Mouse (Mus musculus) forebrain, embryonic 12.5 days (tissue): Measurements from ENCODE around the gene Rad18. TPM values are rescaled to one million over a fixed set of nuclear protein-coding genes. Genes with fewer than 3 reads are reported as not detected.

Experiments used
- ATAC-seq: fragments of 200-750 bp; cut with Nextera tagmentation; 2 replicates; pipeline ENCODE4 v1.8.0; 2017; ENCODE audit warnings: moderate TSS enrichment; ENCODE audit not compliant: low FRiP score
- H3K27ac ChIP-seq: fragments of 300-500 bp; sonication (generic); 2 replicates; pipeline ENCODE4 v1.5.1; 2016; ENCODE audit warnings: mild to moderate bottlenecking
- H3K27me3 ChIP-seq: fragments of 300-500 bp; sonication (generic); 2 replicates; pipeline ENCODE4 v1.6.1; 2016; ENCODE audit warnings: mild to moderate bottlenecking
- H3K36me3 ChIP-seq: fragments of 300-500 bp; sonication (generic); replicated peaks from 2 replicates; pipeline ENCODE4 v1.6.1; 2016; ENCODE audit warnings: mild to moderate bottlenecking
- H3K4me1 ChIP-seq: fragments of 300-500 bp; sonication (generic); 2 replicates; pipeline ENCODE4 v1.6.1; 2016
- H3K4me2 ChIP-seq: fragments of 300-500 bp; sonication (generic); 2 replicates; pipeline ENCODE4 v1.6.1; 2016; ENCODE audit warnings: mild to moderate bottlenecking, moderate library complexity
- H3K4me3 ChIP-seq: fragments of 300-500 bp; sonication (generic); replicated peaks from 2 replicates; pipeline ENCODE4 v1.5.1; 2016; ENCODE audit warnings: mild to moderate bottlenecking
- H3K9ac ChIP-seq: fragments of 300-500 bp; sonication (generic); 2 replicates; pipeline ENCODE4 v1.6.1; 2016; ENCODE audit warnings: mild to moderate bottlenecking
- H3K9me3 ChIP-seq: fragments of 300-500 bp; sonication (generic); 2 replicates; pipeline ENCODE4 v1.6.1; 2016
- WGBS: fragments of 180-500 bp; shearing (Covaris S2); methylation state at CpG from one replicate; pipeline ENCODE4 v1.1.7; 2016; 5-methylcytosine and 5-hydroxymethylcytosine counted together
- polyA plus RNA-seq: library from polyadenylated mRNA; unstranded; fragments of >200 nt; fragmentation: Nextera tagmentation; extraction: Ambion mirVana; gene quantifications from 2 replicates; pipeline ENCODE4 v1.2.1, GENCODE M21; 2016

Gene Rad18
- polyA plus RNA-seq, 1 experiment from 2014 or later: 47.8 TPM

- H3K4me3 ChIP-seq: no peak overlapping the region
- H3K36me3 ChIP-seq: peaks cover 5% of the 10 kb centered on the region; the same call in 1 of the 2 replicates
- no peaks in the 10 kb centered on the region for H3K9me3 ChIP-seq
- H3K27ac ChIP-seq: no peak overlapping the region
- no peaks in the 10 kb centered on the region for H3K4me1 ChIP-seq
- no peak overlapping the region for H3K4me2 ChIP-seq
- no peaks in the 10 kb centered on the region for H3K27me3 ChIP-seq
- 97% methylated on average over 4 of the region's 4 CpGs for WGBS
- H3K9ac ChIP-seq: no peak overlapping the region
- ATAC-seq: no peak
These were observed 66.2 kb downstream of the Rad18 start for GRCm38 (mm10) chr6:112630291-112630690.

- 87% methylated on average over 8 of the region's 8 CpGs for WGBS
- no peak overlapping the region for H3K4me3 ChIP-seq
- no peak overlapping the region for H3K9ac ChIP-seq
- H3K4me1 ChIP-seq: no peaks in the 10 kb centered on the region
- no peak overlapping the region for H3K27ac ChIP-seq
- H3K36me3 ChIP-seq: peaks cover 5% of the 10 kb centered on the region; the same call in 1 of the 2 replicates
- H3K27me3 ChIP-seq: no peaks in the 10 kb centered on the region
- no peak for ATAC-seq
- no peaks in the 10 kb centered on the region for H3K9me3 ChIP-seq
- H3K4me2 ChIP-seq: no peak overlapping the region
These were observed 68.2 kb downstream of the Rad18 start for GRCm38 (mm10) chr6:112628301-112628700.

GRCm38 (mm10) chr6:112622321-112622720, 74.2 kb downstream of the Rad18 start:
- Histone ChIP-seq H3K9me3 (no peaks in the 10 kb centered on the region), H3K4me3 (no peak overlapping the region), H3K36me3 (peaks cover 3% of the 10 kb centered on the region; the same call in 1 of the 2 replicates), H3K27ac (no peak overlapping the region), H3K9ac (no peak overlapping the region), H3K4me1 (no peaks in the 10 kb centered on the region), H3K4me2 (no peak overlapping the region), H3K27me3 (no peaks in the 10 kb centered on the region)
- whole genome bisulfite sequencing: 85% methylated on average over 4 of the region's 4 CpGs
- no peak for ATAC-seq

DNA sequence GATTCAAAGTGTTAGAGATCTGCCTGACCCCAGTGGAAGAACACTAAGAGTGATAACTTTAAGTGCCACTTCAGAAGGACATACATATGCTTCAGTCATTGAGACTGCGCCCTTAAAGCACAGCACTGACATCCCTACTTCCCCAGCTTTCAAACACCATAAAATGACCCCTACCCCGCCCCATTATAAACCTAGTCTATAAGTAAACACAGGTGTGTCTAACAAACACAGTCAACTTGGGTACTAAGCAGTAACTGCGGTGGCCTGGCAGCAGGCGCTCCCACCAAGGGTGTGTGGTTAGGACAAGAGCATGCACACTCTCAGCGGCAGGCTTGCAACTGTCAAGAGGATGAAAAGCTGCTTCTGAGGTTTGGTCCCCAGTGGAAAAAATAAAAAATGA, 76.5 kb downstream of the Rad18 start:
- H3K4me2 ChIP-seq: no peak overlapping the region
- H3K27me3 ChIP-seq: no peaks in the 10 kb centered on the region
- ATAC-seq: no peak
- H3K9ac ChIP-seq: no peak overlapping the region
- WGBS: 90% methylated on average over 5 of the region's 5 CpGs
- no peak overlapping the region for H3K4me3 ChIP-seq
- no peak overlapping the region for H3K27ac ChIP-seq
- H3K36me3 ChIP-seq: peaks cover 3% of the 10 kb centered on the region; the same call in 1 of the 2 replicates
- H3K9me3 ChIP-seq: no peaks in the 10 kb centered on the region
- H3K4me1 ChIP-seq: no peaks in the 10 kb centered on the region

GRCm38 (mm10) chr6:112617728-112618318, 78.7 kb downstream of the Rad18 start:
- Histone ChIP-seq H3K4me3 (no peak overlapping the region), H3K4me1 (no peaks in the 10 kb centered on the region), H3K27ac (no peak overlapping the region), H3K9ac (no peak overlapping the region), H3K9me3 (no peaks in the 10 kb centered on the region), H3K36me3 (0 out of 2 replicates have a peak, but pooled peaks cover 3% of the 10 kb centered on the region), H3K27me3 (no peaks in the 10 kb centered on the region), H3K4me2 (no peak overlapping the region)
- ATAC-seq: no peak
- 96% methylated on average over 4 of the region's 4 CpGs for WGBS

DNA sequence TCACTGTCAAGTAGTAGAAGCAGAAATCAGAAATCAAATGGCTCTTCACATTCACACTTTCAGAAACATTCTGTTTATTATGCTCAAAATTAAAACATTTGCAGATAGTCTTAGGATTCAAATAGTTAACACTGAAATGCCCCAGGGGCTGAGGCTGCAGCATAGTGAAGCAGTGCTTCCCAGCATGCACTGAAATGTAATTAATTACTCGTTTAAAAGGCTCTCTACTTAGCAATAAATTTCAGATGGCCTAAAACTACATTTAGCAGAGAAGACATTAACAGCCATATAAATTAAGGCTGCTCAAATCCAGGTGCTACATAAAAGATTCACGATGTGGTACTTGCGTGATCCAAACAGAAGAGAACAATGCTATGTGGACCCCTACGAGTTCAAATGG, 87.5 kb downstream of the Rad18 start:
- H3K9me3 ChIP-seq: no peaks in the 10 kb centered on the region
- H3K4me1 ChIP-seq: no peaks in the 10 kb centered on the region
- H3K9ac ChIP-seq: no peak overlapping the region
- no peak overlapping the region for H3K27ac ChIP-seq
- no peaks in the 10 kb centered on the region for H3K27me3 ChIP-seq
- no peak overlapping the region for H3K4me3 ChIP-seq
- 76% methylated on average over 4 of the region's 4 CpGs for WGBS
- H3K36me3 ChIP-seq: no peaks in the 10 kb centered on the region
- no peak for ATAC-seq
- H3K4me2 ChIP-seq: no peak overlapping the region

GRCm38 (mm10) chr6:112603866-112604265, 92.6 kb downstream of the Rad18 start:
- Histone ChIP-seq H3K4me2 (no peak overlapping the region), H3K4me1 (no peaks in the 10 kb centered on the region), H3K27me3 (no peaks in the 10 kb centered on the region), H3K9me3 (no peaks in the 10 kb centered on the region), H3K27ac (no peak overlapping the region), H3K9ac (no peak overlapping the region), H3K4me3 (no peak overlapping the region), H3K36me3 (no peaks in the 10 kb centered on the region)
- no peak for ATAC-seq

DNA sequence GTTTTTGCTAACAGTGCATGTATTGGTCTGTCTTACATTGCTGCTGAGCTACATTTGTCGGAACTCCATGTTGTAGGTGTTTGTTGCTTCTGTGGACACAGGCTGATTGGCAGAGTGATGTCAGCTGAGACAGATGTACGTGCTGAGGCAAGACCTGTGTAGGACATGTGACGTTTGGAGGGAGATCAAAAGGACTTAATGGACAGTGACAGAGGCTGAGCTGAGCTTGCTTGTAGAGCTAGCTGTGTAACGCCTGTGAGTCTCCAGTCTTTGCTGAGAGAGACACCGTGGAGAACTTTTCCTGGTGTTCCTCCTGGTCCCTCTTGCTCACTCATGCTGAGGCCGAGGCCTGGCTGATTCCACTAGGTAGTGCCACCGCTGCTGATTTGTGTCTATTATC, 101.5 kb downstream of the Rad18 start:
- Histone ChIP-seq H3K4me1 (no peaks in the 10 kb centered on the region), H3K4me3 (no peak overlapping the region)
- 90% methylated on average over 7 of the region's 7 CpGs for WGBS

GRCm38 (mm10) chr6:112587912-112588311, 108.6 kb downstream of the Rad18 start:
- H3K27me3 ChIP-seq: no peaks in the 10 kb centered on the region
- no peaks in the 10 kb centered on the region for H3K4me1 ChIP-seq
- H3K4me2 ChIP-seq: no peak overlapping the region
- no peak for ATAC-seq
- H3K36me3 ChIP-seq: no peaks in the 10 kb centered on the region
- no peak overlapping the region for H3K4me3 ChIP-seq
- H3K9me3 ChIP-seq: no peaks in the 10 kb centered on the region
- H3K27ac ChIP-seq: no peak overlapping the region
- no peak overlapping the region for H3K9ac ChIP-seq
- WGBS: 66% methylated on average over 1 of the region's 1 CpGs

More for the DNA sequence above, 101.5 kb downstream of the Rad18 start:
- H3K9ac ChIP-seq: no peak overlapping the region
- H3K27me3 ChIP-seq: no peaks in the 10 kb centered on the region
- no peak overlapping the region for H3K4me2 ChIP-seq
- no peaks in the 10 kb centered on the region for H3K36me3 ChIP-seq
- ATAC-seq: no peak
- H3K27ac ChIP-seq: no peak overlapping the region
- no peaks in the 10 kb centered on the region for H3K9me3 ChIP-seq

GRCm38 (mm10) chr6:112586999-112587398, 109.5 kb downstream of the Rad18 start:
- ATAC-seq: no peak
- Histone ChIP-seq H3K4me3 (no peak overlapping the region), H3K4me1 (no peaks in the 10 kb centered on the region), H3K27me3 (no peaks in the 10 kb centered on the region), H3K36me3 (no peaks in the 10 kb centered on the region), H3K9ac (no peak overlapping the region), H3K27ac (no peak overlapping the region), H3K4me2 (no peak overlapping the region), H3K9me3 (no peaks in the 10 kb centered on the region)
- 91% methylated on average over 4 of the region's 4 CpGs for WGBS

GRCm38 (mm10) chr6:112584961-112585360, 111.5 kb downstream of the Rad18 start:
- 91% methylated on average over 5 of the region's 5 CpGs for WGBS
- H3K27me3 ChIP-seq: no peaks in the 10 kb centered on the region
- ATAC-seq: no peak

DNA sequence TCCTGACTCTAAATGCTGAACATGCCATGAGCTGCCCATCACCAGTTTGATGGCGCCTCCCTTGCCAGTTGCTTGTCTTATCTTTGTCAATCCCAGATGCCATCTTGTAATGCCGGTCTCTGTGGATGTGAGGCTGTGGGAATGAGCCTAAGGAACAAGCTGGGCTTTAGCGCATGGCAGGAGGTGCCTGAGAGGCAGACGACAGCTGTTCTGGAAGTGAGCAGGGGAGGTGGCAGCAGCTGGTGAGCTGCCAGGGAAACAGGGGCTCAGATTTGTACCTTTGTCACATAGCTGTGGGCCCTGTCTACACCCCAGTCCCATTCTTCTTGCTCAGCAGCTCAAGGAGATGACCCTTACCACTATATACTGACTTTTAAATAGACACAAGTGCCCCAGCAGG, 114.5 kb downstream of the Rad18 start:
- Histone ChIP-seq H3K4me3 (no peak overlapping the region), H3K36me3 (no peaks in the 10 kb centered on the region), H3K4me2 (no peak overlapping the region), H3K4me1 (no peaks in the 10 kb centered on the region), H3K9ac (no peak overlapping the region), H3K27me3 (no peaks in the 10 kb centered on the region), H3K9me3 (no peaks in the 10 kb centered on the region), H3K27ac (no peak overlapping the region)
- 71% methylated on average over 4 of the region's 4 CpGs for WGBS
- ATAC-seq: no peak

More at GRCm38 (mm10) chr6:112584961-112585360, 111.5 kb downstream of the Rad18 start:
- Histone ChIP-seq H3K9ac (no peak overlapping the region), H3K9me3 (no peaks in the 10 kb centered on the region), H3K4me2 (no peak overlapping the region), H3K4me1 (no peaks in the 10 kb centered on the region), H3K27ac (no peak overlapping the region), H3K36me3 (no peaks in the 10 kb centered on the region), H3K4me3 (no peak overlapping the region)

GRCm38 (mm10) chr6:112577198-112577597, 119.3 kb downstream of the Rad18 start:
- no peak for ATAC-seq
- Histone ChIP-seq H3K4me3 (no peak overlapping the region), H3K27ac (no peak overlapping the region), H3K9me3 (no peaks in the 10 kb centered on the region), H3K4me2 (no peak overlapping the region), H3K4me1 (no peaks in the 10 kb centered on the region), H3K9ac (no peak overlapping the region), H3K36me3 (no peaks in the 10 kb centered on the region), H3K27me3 (no peaks in the 10 kb centered on the region)
- WGBS: 83% methylated on average over 5 of the region's 5 CpGs
